In genomic region chr2:179370882-179371546, GRCm38 (mm10) we compare ENCODE assay signal across 20 mouse cellular contexts.
DNase-seq lines count a peak whose midpoint lies in the region; ATAC-seq and TF ChIP-seq lines count a peak whose summit lies in the region.
"Had no signal": no experiment of that assay in that cellular context is flagged by ENCODE, and none has a peak within 500 bp of the region (broad histone marks: within the 10 kb centered on the region; RNA-seq: fewer than 3 reads in every experiment).

No protein-coding gene starts in this region.

- H3K27ac ChIP-seq in hindbrain, embryonic 14.5 days: no peak overlapping the region
- H3K27ac ChIP-seq in hindbrain, embryonic 11.5 days (ENCODE audit: low read depth, low read length): no peak overlapping the region
- no peak overlapping the region for H3K27ac ChIP-seq in midbrain, embryonic 11.5 days (ENCODE audit: low read depth, low read length)
- no peak overlapping the region for H3K27ac ChIP-seq in midbrain, embryonic 16.5 days (ENCODE audit: low read length)
- no peak overlapping the region for H3K27ac ChIP-seq in limb, embryonic 14.5 days (replicated peaks; ENCODE audit: low read depth, low read length)
- H3K27ac ChIP-seq in stomach, embryonic 16.5 days (ENCODE audit: low read length): no peak overlapping the region
- H3K27ac ChIP-seq: embryonic facial prominence, embryonic 13.5 days; heart, embryonic 15.5 days; kidney, postnatal 0 days; neural tube, embryonic 13.5 days had no signal

- H3K4me1 ChIP-seq in hindbrain, embryonic 14.5 days (replicated peaks; ENCODE audit: control insufficient read depth, insufficient read depth, low read length): no peaks in the 10 kb centered on the region; the same call in 1 of the 2 replicates
- no peaks in the 10 kb centered on the region for H3K4me1 ChIP-seq in hindbrain, embryonic 11.5 days (replicated peaks; ENCODE audit: control insufficient read depth, insufficient read depth, low read length)
- H3K4me1 ChIP-seq in midbrain, embryonic 11.5 days (ENCODE audit: control insufficient read depth, insufficient read depth, low read length): no peaks in the 10 kb centered on the region
- no peaks in the 10 kb centered on the region for H3K4me1 ChIP-seq in midbrain, embryonic 16.5 days (ENCODE audit: control insufficient read depth, insufficient read depth, low read length)
- H3K4me1 ChIP-seq in limb, embryonic 14.5 days (ENCODE audit: control insufficient read depth, insufficient read depth, low read length): peaks cover 3% of the 10 kb centered on the region; the same call in 1 of the 2 replicates
- no peaks in the 10 kb centered on the region for H3K4me1 ChIP-seq in stomach, embryonic 16.5 days (ENCODE audit: control insufficient read depth, insufficient read depth, low read length)
- H3K4me1 ChIP-seq: heart, embryonic 15.5 days; neural tube, embryonic 13.5 days had no signal

- no peaks in the 10 kb centered on the region for H3K9me3 ChIP-seq in hindbrain, embryonic 14.5 days (ENCODE audit: control insufficient read depth, low read length)
- H3K9me3 ChIP-seq in hindbrain, embryonic 11.5 days (ENCODE audit: control insufficient read depth, low read length): no peaks in the 10 kb centered on the region
- H3K9me3 ChIP-seq in midbrain, embryonic 11.5 days (ENCODE audit: control insufficient read depth, low read length): no peaks in the 10 kb centered on the region
- no peaks in the 10 kb centered on the region for H3K9me3 ChIP-seq in midbrain, embryonic 16.5 days (replicated peaks; ENCODE audit: control insufficient read depth, low read length, poor library complexity, severe bottlenecking)
- H3K9me3 ChIP-seq in limb, embryonic 14.5 days (ENCODE audit: control insufficient read depth, low read length): no peaks in the 10 kb centered on the region; the same call in 1 of the 2 replicates
- H3K9me3 ChIP-seq in stomach, embryonic 16.5 days (replicated peaks; ENCODE audit: control insufficient read depth, low read length): no peaks in the 10 kb centered on the region
- H3K9me3 ChIP-seq: embryonic facial prominence, embryonic 13.5 days; heart, embryonic 15.5 days; neural tube, embryonic 13.5 days had no signal

- no peak overlapping the region for H3K4me3 ChIP-seq in hindbrain, embryonic 14.5 days (replicated peaks; ENCODE audit: low read length)
- H3K4me3 ChIP-seq in hindbrain, embryonic 11.5 days (ENCODE audit: low read depth, low read length): no peak overlapping the region
- H3K4me3 ChIP-seq in midbrain, embryonic 11.5 days (ENCODE audit: low read depth, low read length): no peak overlapping the region
- H3K4me3 ChIP-seq in midbrain, embryonic 16.5 days (ENCODE audit: low read depth, low read length): no peak overlapping the region
- no peak overlapping the region for H3K4me3 ChIP-seq in limb, embryonic 14.5 days (replicated peaks; ENCODE audit: low read length)
- no peak overlapping the region for H3K4me3 ChIP-seq in stomach, embryonic 16.5 days (replicated peaks; ENCODE audit: low read length)
- H3K4me3 ChIP-seq: embryonic facial prominence, embryonic 13.5 days; heart, embryonic 15.5 days; neural tube, embryonic 13.5 days had no signal

- no peak overlapping the region for H3K9ac ChIP-seq in hindbrain, embryonic 14.5 days
- H3K9ac ChIP-seq in hindbrain, embryonic 11.5 days (ENCODE audit: low read depth, low read length): no peak overlapping the region
- H3K9ac ChIP-seq in midbrain, embryonic 11.5 days (ENCODE audit: low read length): no peak overlapping the region
- no peak overlapping the region for H3K9ac ChIP-seq in midbrain, embryonic 16.5 days (ENCODE audit: low read depth, low read length)
- H3K9ac ChIP-seq in limb, embryonic 14.5 days (ENCODE audit: low read depth, low read length, severe bottlenecking): 0 out of 2 replicates have a peak overlapping the region, but pooled peaks have one; percentile 12
- no peak overlapping the region for H3K9ac ChIP-seq in stomach, embryonic 16.5 days (ENCODE audit: low read length)
- H3K9ac ChIP-seq: embryonic facial prominence, embryonic 13.5 days; heart, embryonic 15.5 days; neural tube, embryonic 13.5 days had no signal

- WGBS in hindbrain, embryonic 14.5 days: 67% methylated on average over 14 of the region's 14 CpGs
- WGBS in hindbrain, embryonic 11.5 days: 80% methylated on average over 14 of the region's 14 CpGs
- WGBS in midbrain, embryonic 11.5 days: 82% methylated on average over 14 of the region's 14 CpGs
- WGBS in midbrain, embryonic 16.5 days: 74% methylated on average over 14 of the region's 14 CpGs
- WGBS in limb, embryonic 14.5 days: 33% methylated on average over 14 of the region's 14 CpGs
- 40% methylated on average over 14 of the region's 14 CpGs for WGBS in stomach, embryonic 16.5 days

- no peak for ATAC-seq in hindbrain, embryonic 14.5 days (ENCODE audit: low FRiP score)
- no peak for ATAC-seq in hindbrain, embryonic 11.5 days (ENCODE audit: low FRiP score)
- ATAC-seq in midbrain, embryonic 11.5 days (ENCODE audit: low FRiP score): no peak
- no peak for ATAC-seq in midbrain, embryonic 16.5 days
- ATAC-seq in limb, embryonic 14.5 days (ENCODE audit: low FRiP score, low read depth): peak; percentile 37; the same call in 1 of the 2 replicates
- peak; percentile 21; the same call in 1 of the 2 replicates for ATAC-seq in stomach, embryonic 16.5 days (ENCODE audit: insufficient read depth, low FRiP score)

- peak; percentile 44 for DNase-seq in hindbrain, embryonic 14.5 days (ENCODE audit: low spot score)
- DNase-seq in hindbrain, embryonic 11.5 days (ENCODE audit: low spot score): no peak
- DNase-seq in midbrain, embryonic 11.5 days (ENCODE audit: low spot score, missing footprints): peak; percentile 26
- DNase-seq in limb, embryonic 14.5 days (ENCODE audit: low spot score): peak; percentile 42
- no peak for DNase-seq in heart, adult 11 months
- DNase-seq: cerebellum, adult 8-10 months; gastrocnemius, postnatal 25 days; heart, postnatal 4 days; lung, adult 18-20 months; lung, postnatal 14 days; right cerebral cortex, postnatal 14 days; spleen, adult 18-20 months; thymus, adult 2 months had no signal

- no peak for TF ChIP-seq POLR2A in limb, embryonic 14.5 days (IDR thresholded peaks at IDR 0.05; ENCODE audit: borderline replicate concordance, extremely low read depth, insufficient read depth, insufficient read length)

- no peak overlapping the region for H3K4me2 ChIP-seq in hindbrain, embryonic 14.5 days (replicated peaks)
- H3K4me2 ChIP-seq in hindbrain, embryonic 11.5 days (replicated peaks; ENCODE audit: low read depth, low read length): no peak overlapping the region
- H3K4me2 ChIP-seq in midbrain, embryonic 11.5 days: no peak overlapping the region
- no peak overlapping the region for H3K4me2 ChIP-seq in midbrain, embryonic 16.5 days (ENCODE audit: low read length)
- no peak overlapping the region for H3K4me2 ChIP-seq in limb, embryonic 14.5 days (replicated peaks; ENCODE audit: low read depth, low read length, severe bottlenecking)
- no peak overlapping the region for H3K4me2 ChIP-seq in stomach, embryonic 16.5 days (ENCODE audit: low read depth, low read length)
- H3K4me2 ChIP-seq: embryonic facial prominence, embryonic 13.5 days; heart, embryonic 15.5 days; liver, embryonic 11.5 days; neural tube, embryonic 13.5 days had no signal

- no peaks in the 10 kb centered on the region for H3K27me3 ChIP-seq in hindbrain, embryonic 14.5 days (ENCODE audit: control insufficient read depth, insufficient read depth, low read length)
- H3K27me3 ChIP-seq in hindbrain, embryonic 11.5 days (ENCODE audit: control insufficient read depth, insufficient read depth, low read length): no peaks in the 10 kb centered on the region
- H3K27me3 ChIP-seq in midbrain, embryonic 11.5 days (ENCODE audit: control insufficient read depth, insufficient read depth, low read length): no peaks in the 10 kb centered on the region
- H3K27me3 ChIP-seq in midbrain, embryonic 16.5 days (ENCODE audit: control insufficient read depth, insufficient read depth, low read depth, low read length): no peaks in the 10 kb centered on the region
- H3K27me3 ChIP-seq in limb, embryonic 14.5 days (ENCODE audit: control insufficient read depth, insufficient read depth, low read length): no peaks in the 10 kb centered on the region
- H3K27me3 ChIP-seq in stomach, embryonic 16.5 days (ENCODE audit: control insufficient read depth, insufficient read depth, low read length): no peaks in the 10 kb centered on the region
- H3K27me3 ChIP-seq: heart, embryonic 15.5 days; neural tube, embryonic 13.5 days had no signal

- no peaks in the 10 kb centered on the region for H3K36me3 ChIP-seq in hindbrain, embryonic 14.5 days (replicated peaks; ENCODE audit: control insufficient read depth, insufficient read depth)
- no peaks in the 10 kb centered on the region for H3K36me3 ChIP-seq in hindbrain, embryonic 11.5 days (ENCODE audit: control insufficient read depth, insufficient read depth, low read length)
- no peaks in the 10 kb centered on the region for H3K36me3 ChIP-seq in midbrain, embryonic 11.5 days (ENCODE audit: control insufficient read depth, insufficient read depth, low read length)
- H3K36me3 ChIP-seq in midbrain, embryonic 16.5 days (ENCODE audit: control insufficient read depth, insufficient read depth, low read length): no peaks in the 10 kb centered on the region
- no peaks in the 10 kb centered on the region for H3K36me3 ChIP-seq in limb, embryonic 14.5 days (ENCODE audit: control insufficient read depth, insufficient read depth, low read length)
- no peaks in the 10 kb centered on the region for H3K36me3 ChIP-seq in stomach, embryonic 16.5 days (ENCODE audit: control insufficient read depth, insufficient read depth, low read length)
- H3K36me3 ChIP-seq: embryonic facial prominence, embryonic 13.5 days; heart, embryonic 15.5 days; neural tube, embryonic 13.5 days had no signal

Comparison
In these comparisons a context has a peak if more than half of its experiments do, and no peak if none do; other contexts are left out.
1. DNase-seq: peak in hindbrain, embryonic 14.5 days (single experiment), midbrain, embryonic 11.5 days (single experiment) and limb, embryonic 14.5 days (single experiment); none in hindbrain, embryonic 11.5 days (single experiment) and heart, adult 11 months (single experiment).
2. ATAC-seq: peak in limb, embryonic 14.5 days (single experiment) and stomach, embryonic 16.5 days (single experiment); none in hindbrain, embryonic 14.5 days (single experiment), hindbrain, embryonic 11.5 days (single experiment), midbrain, embryonic 11.5 days (single experiment) and midbrain, embryonic 16.5 days (single experiment).